Mouse (Mus musculus) neural tube, embryonic 14.5 days (tissue): ENCODE data around the gene Cracr2a. TPM values are rescaled to one million over a fixed set of nuclear protein-coding genes. Genes with fewer than 3 reads are reported as not detected.
"Not testable (repeated sequence)": the region's sequence is repeated elsewhere in the genome, so short reads cannot be mapped to it uniquely, and the experiment has no call there.

ENCODE experiments used
- ATAC-seq: fragments of 200-750 bp; cut with Nextera tagmentation; 2 replicates; pipeline ENCODE4 v1.8.0; 2017; ENCODE audit warnings: low read depth, mild to moderate bottlenecking, moderate TSS enrichment, moderate library complexity
- H3K27ac ChIP-seq: fragments of 300-500 bp; sonication (generic); 2 replicates; pipeline ENCODE4 v1.5.1; 2014; ENCODE audit warnings: low read depth, mild to moderate bottlenecking, control low read depth, low read length, moderate library complexity, mixed read lengths
- H3K27me3 ChIP-seq: fragments of 300-500 bp; sonication (generic); 2 replicates; pipeline ENCODE4 v1.6.1; 2014; ENCODE audit warnings: low read length; ENCODE audit not compliant: control insufficient read depth, insufficient read depth
- H3K36me3 ChIP-seq: fragments of 300-500 bp; sonication (generic); 2 replicates; pipeline ENCODE4 v1.6.1; 2014; ENCODE audit warnings: low read length, mixed read lengths; ENCODE audit not compliant: control insufficient read depth, insufficient read depth
- H3K4me1 ChIP-seq: fragments of 300-500 bp; sonication (generic); 2 replicates; pipeline ENCODE4 v1.6.1; 2014; ENCODE audit warnings: low read length; ENCODE audit not compliant: control insufficient read depth, insufficient read depth
- H3K4me2 ChIP-seq: fragments of 300-500 bp; sonication (generic); 2 replicates; pipeline ENCODE4 v1.6.1; 2014; ENCODE audit warnings: mild to moderate bottlenecking, low read depth, low read length, control low read depth
- H3K4me3 ChIP-seq: fragments of 300-500 bp; sonication (generic); 2 replicates; pipeline ENCODE4 v1.5.1; 2014; ENCODE audit warnings: low read depth, low read length, control low read depth, mixed read lengths
- H3K9ac ChIP-seq: fragments of 300-500 bp; sonication (generic); replicated peaks from 2 replicates; pipeline ENCODE4 v1.6.1; 2014; ENCODE audit warnings: low read depth, mild to moderate bottlenecking, control low read depth, low read length, mixed read lengths
- H3K9me3 ChIP-seq: fragments of 300-500 bp; sonication (generic); 2 replicates; pipeline ENCODE4 v1.6.1; 2016; ENCODE audit warnings: low read length; ENCODE audit not compliant: control insufficient read depth
- WGBS: fragments of 180-500 bp; shearing (Covaris S2); extraction: QIAGEN DNeasy Blood & Tissue Kit; methylation state at CpG from one replicate; pipeline ENCODE4 v1.1.7; 2014; 5-methylcytosine and 5-hydroxymethylcytosine counted together
- polyA plus RNA-seq: library from polyadenylated mRNA; unstranded; fragments of >200 nt; fragmentation: Nextera tagmentation; extraction: Ambion mirVana; gene quantifications from 2 replicates; pipeline ENCODE4 v1.2.1, GENCODE M21; 2014

The Cracr2a gene
- polyA plus RNA-seq = 0.57 and 1.4 TPM in 2 replicates

GRCm38 (mm10) chr6:127561231-127562020 is at the start of gene Cracr2a:
Cracr2a (plus strand) TSS chr6:127561338.
- no peaks in the 10 kb centered on the region for H3K9me3 ChIP-seq
- ATAC-seq = peak; percentile 91
- H3K36me3 ChIP-seq = no peaks in the 10 kb centered on the region
- 0 out of 2 replicates have a peak, but pooled peaks cover 3% of the 10 kb centered on the region for H3K27me3 ChIP-seq
- no peaks in the 10 kb centered on the region for H3K4me1 ChIP-seq
- H3K27ac ChIP-seq = no peak within 1 kb of the TSS
- 0% methylated on average over 22 of the region's 22 CpGs for WGBS
- peak within 1 kb of the TSS; percentile 26 for H3K4me3 ChIP-seq
- peak within 1 kb of the TSS; percentile 37; the same call in 1 of the 2 replicates for H3K9ac ChIP-seq
- peak within 1 kb of the TSS; percentile 54 for H3K4me2 ChIP-seq

- not testable (repeated sequence) for H3K27ac ChIP-seq, H3K4me2 ChIP-seq, H3K36me3 ChIP-seq, ATAC-seq, H3K4me3 ChIP-seq, H3K27me3 ChIP-seq, H3K4me1 ChIP-seq, H3K9ac ChIP-seq, H3K9me3 ChIP-seq
- WGBS = 89% methylated on average over 4 of the region's 12 CpGs
Observed at GRCm38 (mm10) chr6:127513776-127514175, 47.4 kb upstream of the Cracr2a start.

- no peak overlapping the region for H3K4me3 ChIP-seq
- no peak overlapping the region for H3K4me2 ChIP-seq
- H3K9ac ChIP-seq = no peak overlapping the region
- no peaks in the 10 kb centered on the region for H3K36me3 ChIP-seq
- no peak overlapping the region for H3K27ac ChIP-seq
- 72% methylated on average over 8 of the region's 8 CpGs for WGBS
- H3K4me1 ChIP-seq = no peaks in the 10 kb centered on the region
- no peak for ATAC-seq
- no peaks in the 10 kb centered on the region for H3K9me3 ChIP-seq
- H3K27me3 ChIP-seq = no peaks in the 10 kb centered on the region
Observed at GRCm38 (mm10) chr6:127521176-127521575, 40.0 kb upstream of the Cracr2a start.

GRCm38 (mm10) chr6:127522326-127522725 is 38.8 kb upstream of the Cracr2a start:
- no peak overlapping the region for H3K4me2 ChIP-seq
- H3K9ac ChIP-seq = no peak overlapping the region
- no peak overlapping the region for H3K4me3 ChIP-seq
- H3K36me3 ChIP-seq = no peaks in the 10 kb centered on the region
- H3K27me3 ChIP-seq = no peaks in the 10 kb centered on the region
- ATAC-seq = no peak
- H3K9me3 ChIP-seq = no peaks in the 10 kb centered on the region
- H3K4me1 ChIP-seq = no peaks in the 10 kb centered on the region
- WGBS = 80% methylated on average over 9 of the region's 9 CpGs
- no peak overlapping the region for H3K27ac ChIP-seq

GRCm38 (mm10) chr6:127524442-127524841 is 36.7 kb upstream of the Cracr2a start:
- 33% methylated on average over 8 of the region's 8 CpGs for WGBS
- H3K27ac ChIP-seq = no peak overlapping the region
- no peak for ATAC-seq

GRCm38 (mm10) chr6:127528625-127529024 is 32.5 kb upstream of the Cracr2a start:
- WGBS = 80% methylated on average over 7 of the region's 7 CpGs

More at GRCm38 (mm10) chr6:127524442-127524841, 36.7 kb upstream of the Cracr2a start:
- H3K4me2 ChIP-seq = no peak overlapping the region
- H3K27me3 ChIP-seq = no peaks in the 10 kb centered on the region
- H3K9ac ChIP-seq = no peak overlapping the region
- no peak overlapping the region for H3K4me3 ChIP-seq
- no peaks in the 10 kb centered on the region for H3K9me3 ChIP-seq
- H3K4me1 ChIP-seq = no peaks in the 10 kb centered on the region
- no peaks in the 10 kb centered on the region for H3K36me3 ChIP-seq

GRCm38 (mm10) chr6:127529451-127529850 is 31.7 kb upstream of the Cracr2a start:
- Histone ChIP-seq H3K9ac (no peak overlapping the region), H3K4me2 (no peak overlapping the region), H3K27ac (no peak overlapping the region), H3K4me1 (no peaks in the 10 kb centered on the region), H3K9me3 (no peaks in the 10 kb centered on the region), H3K4me3 (no peak overlapping the region), H3K27me3 (no peaks in the 10 kb centered on the region), H3K36me3 (no peaks in the 10 kb centered on the region)
- 76% methylated on average over 2 of the region's 2 CpGs for WGBS
- ATAC-seq = no peak; the same call in 1 of the 2 replicates

More at GRCm38 (mm10) chr6:127528625-127529024, 32.5 kb upstream of the Cracr2a start:
- H3K4me3 ChIP-seq = no peak overlapping the region
- H3K36me3 ChIP-seq = no peaks in the 10 kb centered on the region
- H3K27me3 ChIP-seq = no peaks in the 10 kb centered on the region
- H3K9me3 ChIP-seq = no peaks in the 10 kb centered on the region
- ATAC-seq = no peak
- H3K4me1 ChIP-seq = no peaks in the 10 kb centered on the region
- H3K9ac ChIP-seq = no peak overlapping the region
- no peak overlapping the region for H3K4me2 ChIP-seq
- no peak overlapping the region for H3K27ac ChIP-seq

- ATAC-seq = no peak
- no peaks in the 10 kb centered on the region for H3K4me1 ChIP-seq
- no peak overlapping the region for H3K4me3 ChIP-seq
- H3K27ac ChIP-seq = no peak overlapping the region
- no peaks in the 10 kb centered on the region for H3K36me3 ChIP-seq
- WGBS = 61% methylated on average over 3 of the region's 3 CpGs
- no peaks in the 10 kb centered on the region for H3K27me3 ChIP-seq
- no peaks in the 10 kb centered on the region for H3K9me3 ChIP-seq
- no peak overlapping the region for H3K4me2 ChIP-seq
- H3K9ac ChIP-seq = no peak overlapping the region
Observed at GRCm38 (mm10) chr6:127530206-127530605, 30.9 kb upstream of the Cracr2a start.

- H3K27me3 ChIP-seq = no peaks in the 10 kb centered on the region
- no peaks in the 10 kb centered on the region for H3K36me3 ChIP-seq
- WGBS = 50% methylated on average over 3 of the region's 3 CpGs
- no peak overlapping the region for H3K9ac ChIP-seq
- no peak for ATAC-seq
- H3K4me2 ChIP-seq = no peak overlapping the region
- H3K27ac ChIP-seq = no peak overlapping the region
- H3K9me3 ChIP-seq = no peaks in the 10 kb centered on the region
- no peaks in the 10 kb centered on the region for H3K4me1 ChIP-seq
- no peak overlapping the region for H3K4me3 ChIP-seq
Observed at GRCm38 (mm10) chr6:127531412-127532205, 29.5 kb upstream of the Cracr2a start.
